Mouse (Mus musculus): ENCODE measurements around the gene Med24. TPM values are rescaled to one million over a fixed set of nuclear protein-coding genes. Genes with fewer than 3 reads are reported as not detected.
A peak's percentile ranks its signal among the peaks of the same experiment; 100 is the strongest.

Med24 gene
- polyA plus RNA-seq, 1 experiment from 2014 or later = 31.6 TPM

DNA sequence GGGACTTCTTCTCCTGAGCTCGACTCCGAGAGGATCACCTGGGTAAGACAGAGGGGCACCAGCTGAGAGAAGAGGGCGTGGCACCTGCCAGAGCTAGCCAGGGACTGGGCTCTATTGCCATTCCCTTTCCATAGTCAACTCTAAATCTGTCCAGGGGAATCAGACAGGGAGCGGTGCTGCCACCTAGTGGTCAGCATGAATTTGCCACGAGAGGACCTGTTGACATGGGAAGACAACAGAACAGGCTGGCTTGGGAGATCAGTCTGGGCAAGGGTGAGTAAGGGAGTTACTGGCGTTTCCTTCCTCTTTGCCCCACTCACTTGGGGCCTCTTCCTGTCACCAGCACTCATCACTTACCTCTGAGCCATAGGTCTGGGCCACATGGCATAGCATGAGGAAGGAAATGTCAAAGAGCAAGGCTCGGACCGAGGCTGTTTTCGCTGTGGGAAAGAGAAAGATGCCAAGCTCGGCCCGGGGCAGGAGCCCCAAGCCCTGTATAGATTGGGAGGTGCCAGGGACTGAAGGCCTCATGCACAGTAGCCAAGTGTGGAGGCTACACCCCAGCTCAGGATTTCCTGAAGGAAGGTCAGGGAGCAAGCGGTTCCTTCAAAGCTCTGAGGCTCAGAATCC lies 18.7 kb downstream of the Med24 start:
- Histone ChIP-seq H3K4me2 (no peak overlapping the region), H3K9ac (ENCODE audit: low read depth, low read length) (peak overlapping the region; percentile 16; the same call in 1 of the 2 replicates), H3K27ac (ENCODE audit: low read depth, low read length) (peak overlapping the region; percentile 64; the same call in 1 of the 2 replicates), H3K4me3 (ENCODE audit: low read depth, low read length) (no peak overlapping the region), H3K9me3 (replicated peaks; ENCODE audit: control insufficient read depth, low read length) (no peaks in the 10 kb centered on the region), H3K27me3 (ENCODE audit: control insufficient read depth, insufficient read depth, low read length) (no peaks in the 10 kb centered on the region), H3K36me3 (ENCODE audit: control insufficient read depth, insufficient read depth, low read length) (peaks cover 33% of the 10 kb centered on the region), H3K4me1 (ENCODE audit: control insufficient read depth, insufficient read depth, low read length) (peaks cover 13% of the 10 kb centered on the region)
- 46% methylated on average over 12 of the region's 12 CpGs for WGBS (ENCODE audit: insufficient replicate concordance)
- peak; percentile 53 for ATAC-seq (replicated peaks; ENCODE audit: insufficient number of reproducible peaks, low FRiP score, low TSS enrichment)

DNA sequence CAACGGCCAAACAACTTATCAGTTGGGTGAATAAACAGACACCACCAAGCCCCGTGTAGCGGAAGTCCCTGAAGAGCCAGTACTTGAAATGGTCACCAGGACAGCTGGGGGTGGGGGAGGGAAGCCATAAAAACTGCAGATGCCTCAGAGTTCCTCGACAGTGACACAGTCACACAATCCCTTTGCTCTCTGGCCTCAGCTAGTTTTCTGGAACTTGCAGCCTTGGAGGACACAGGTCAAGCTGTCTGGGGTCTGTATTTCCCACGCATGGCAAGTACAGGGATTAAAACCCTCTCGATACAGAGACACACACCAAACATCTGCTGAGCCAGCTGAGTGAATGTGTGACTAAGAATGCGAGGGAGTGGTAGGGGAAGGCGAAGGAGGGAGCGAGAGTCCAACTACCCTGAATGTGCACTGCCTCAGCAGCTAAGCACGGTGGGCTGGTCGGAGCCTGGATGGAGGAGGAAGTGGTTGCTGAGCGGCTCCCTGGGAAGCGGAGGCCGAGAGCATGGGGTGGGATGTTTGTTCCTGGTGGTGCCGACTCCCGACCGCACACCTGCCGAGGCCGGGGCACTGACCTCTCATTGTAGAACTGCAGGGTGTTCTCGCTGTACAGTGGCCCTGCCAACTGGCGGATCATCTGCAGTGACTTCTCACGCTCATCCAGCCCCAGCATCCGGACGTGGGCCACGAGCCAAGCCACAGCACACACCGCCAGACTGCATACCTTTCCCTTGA lies 20.1 kb downstream of the Med24 start:
- Histone ChIP-seq H3K36me3 (ENCODE audit: control insufficient read depth, insufficient read depth, low read length) (peaks cover 35% of the 10 kb centered on the region), H3K9ac (ENCODE audit: low read depth, low read length) (no peak overlapping the region), H3K27me3 (ENCODE audit: control insufficient read depth, insufficient read depth, low read length) (no peaks in the 10 kb centered on the region), H3K27ac (ENCODE audit: low read depth, low read length) (peak overlapping the region; percentile 46; the same call in 1 of the 2 replicates), H3K4me1 (ENCODE audit: control insufficient read depth, insufficient read depth, low read length) (peaks cover 13% of the 10 kb centered on the region), H3K4me3 (ENCODE audit: low read depth, low read length) (no peak overlapping the region), H3K4me2 (no peak overlapping the region), H3K9me3 (replicated peaks; ENCODE audit: control insufficient read depth, low read length) (no peaks in the 10 kb centered on the region)
- WGBS (ENCODE audit: insufficient replicate concordance) = 78% methylated on average over 26 of the region's 26 CpGs
- no peak for ATAC-seq (replicated peaks; ENCODE audit: insufficient number of reproducible peaks, low FRiP score, low TSS enrichment)

DNA sequence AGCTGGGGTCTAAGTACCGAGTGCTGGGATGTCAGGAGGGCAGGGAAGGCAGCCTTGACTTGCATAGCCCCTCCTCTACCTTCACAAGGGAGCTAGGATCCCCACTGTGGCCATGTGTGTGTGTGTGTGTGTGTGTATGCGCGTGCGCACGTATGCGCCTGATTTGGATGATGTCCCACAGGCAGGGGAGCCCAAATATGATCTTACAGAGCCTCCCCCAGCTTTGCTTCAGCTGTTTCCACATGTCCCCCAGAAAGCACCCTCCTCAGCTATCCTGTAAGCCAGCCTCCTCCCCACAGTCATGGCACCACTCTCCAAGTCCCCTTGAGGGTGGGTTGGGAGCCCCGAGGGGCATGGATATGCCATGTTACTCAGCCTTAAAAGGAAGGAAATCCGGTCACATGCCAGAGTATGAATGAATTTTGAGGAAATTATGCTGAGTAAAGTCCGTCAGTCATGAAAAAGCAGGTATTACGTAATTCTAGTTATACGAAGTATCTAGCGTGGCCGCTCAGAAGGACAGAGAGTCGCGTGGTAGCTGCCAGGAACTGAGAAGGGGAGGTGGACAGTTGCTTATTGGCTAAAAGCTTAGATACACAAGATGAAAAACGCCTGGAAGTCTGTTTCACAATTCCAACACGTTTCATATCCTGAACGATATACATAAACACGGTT lies 20.8 kb downstream of the Med24 start:
- Histone ChIP-seq H3K9ac (ENCODE audit: low read depth, low read length) (no peak overlapping the region), H3K9me3 (replicated peaks; ENCODE audit: control insufficient read depth, low read length) (no peaks in the 10 kb centered on the region), H3K4me2 (no peak overlapping the region), H3K27ac (ENCODE audit: low read depth, low read length) (peak overlapping the region; percentile 46; the same call in 1 of the 2 replicates), H3K4me1 (ENCODE audit: control insufficient read depth, insufficient read depth, low read length) (peaks cover 13% of the 10 kb centered on the region), H3K36me3 (ENCODE audit: control insufficient read depth, insufficient read depth, low read length) (peaks cover 29% of the 10 kb centered on the region), H3K27me3 (ENCODE audit: control insufficient read depth, insufficient read depth, low read length) (no peaks in the 10 kb centered on the region), H3K4me3 (ENCODE audit: low read depth, low read length) (no peak overlapping the region)
- 86% methylated on average over 19 of the region's 19 CpGs for WGBS (ENCODE audit: insufficient replicate concordance)
- no peak for ATAC-seq (replicated peaks; ENCODE audit: insufficient number of reproducible peaks, low FRiP score, low TSS enrichment)

DNA sequence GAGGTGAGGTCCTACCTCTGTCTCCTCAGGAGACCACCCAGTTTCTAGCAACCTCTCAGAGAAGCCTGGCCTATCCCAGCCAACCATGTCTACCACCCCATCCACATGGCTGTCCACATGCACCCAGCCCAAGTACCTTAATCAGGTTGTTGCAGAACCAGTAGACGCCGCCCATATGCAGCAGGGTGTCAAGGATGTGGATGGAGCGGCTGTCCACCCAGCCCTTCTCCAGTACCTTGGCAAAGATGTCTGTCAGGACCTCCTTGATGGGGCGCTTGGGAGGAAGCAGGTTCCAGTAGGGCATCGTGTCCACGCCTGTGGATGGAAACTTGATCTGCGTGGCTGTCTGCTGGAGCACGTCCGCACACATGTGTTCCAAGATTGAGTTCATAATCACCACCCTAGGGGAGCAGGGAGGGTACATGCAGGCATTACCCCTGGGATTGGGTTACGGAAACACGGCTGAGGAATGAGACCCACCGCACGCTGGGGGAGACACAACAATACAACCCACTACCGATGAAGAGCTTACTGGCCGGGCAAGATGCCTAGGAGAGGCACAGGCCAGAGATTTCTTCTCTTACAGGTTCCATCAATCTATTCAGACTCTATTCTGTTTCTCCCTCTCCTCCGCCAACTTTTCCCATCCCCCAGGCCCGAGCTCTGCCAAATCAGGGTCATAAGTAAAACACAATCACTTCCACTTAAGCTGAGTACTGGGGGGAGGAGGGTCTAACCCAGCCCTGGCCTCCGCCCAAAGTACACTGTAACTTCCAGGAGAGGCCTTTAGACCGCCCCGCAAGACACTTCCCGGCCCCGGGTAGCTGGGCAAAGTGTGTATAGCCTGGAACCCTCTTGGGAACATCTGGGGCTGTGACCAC lies 21.6 kb downstream of the Med24 start:
- no peak overlapping the region for H3K9ac ChIP-seq (ENCODE audit: low read depth, low read length)
- H3K27me3 ChIP-seq (ENCODE audit: control insufficient read depth, insufficient read depth, low read length) = no peaks in the 10 kb centered on the region
- peaks cover 13% of the 10 kb centered on the region for H3K4me1 ChIP-seq (ENCODE audit: control insufficient read depth, insufficient read depth, low read length)
- 87% methylated on average over 22 of the region's 22 CpGs for WGBS (ENCODE audit: insufficient replicate concordance)
- H3K27ac ChIP-seq (ENCODE audit: low read depth, low read length) = no peak overlapping the region
- H3K9me3 ChIP-seq (replicated peaks; ENCODE audit: control insufficient read depth, low read length) = no peaks in the 10 kb centered on the region
- H3K4me2 ChIP-seq = no peak overlapping the region
- peaks cover 28% of the 10 kb centered on the region for H3K36me3 ChIP-seq (ENCODE audit: control insufficient read depth, insufficient read depth, low read length)
- no peak for ATAC-seq (replicated peaks; ENCODE audit: insufficient number of reproducible peaks, low FRiP score, low TSS enrichment)
- no peak overlapping the region for H3K4me3 ChIP-seq (ENCODE audit: low read depth, low read length)

DNA sequence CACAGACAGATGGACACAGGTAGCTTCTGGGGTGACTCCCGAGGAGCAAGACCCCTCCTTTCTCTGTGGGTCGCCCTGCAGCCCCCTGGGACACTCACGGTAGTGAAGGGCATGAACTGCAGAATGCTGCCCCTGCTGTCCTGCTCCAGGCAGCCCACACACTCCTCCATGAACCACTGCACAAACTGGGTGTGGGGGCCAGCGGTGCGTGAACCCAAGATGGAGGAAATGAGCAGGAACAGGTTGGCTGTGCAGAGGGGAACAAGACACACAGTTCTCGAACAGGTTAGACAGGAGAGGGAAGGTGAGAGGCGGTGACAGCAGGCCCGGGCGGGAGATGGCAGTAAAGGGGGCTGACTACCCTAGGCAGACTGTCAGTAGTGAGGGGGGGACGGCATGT lies 24.2 kb downstream of the Med24 start:
- peaks cover 28% of the 10 kb centered on the region for H3K36me3 ChIP-seq (ENCODE audit: control insufficient read depth, insufficient read depth, low read length)
- WGBS (ENCODE audit: insufficient replicate concordance) = 96% methylated on average over 10 of the region's 10 CpGs

DNA sequence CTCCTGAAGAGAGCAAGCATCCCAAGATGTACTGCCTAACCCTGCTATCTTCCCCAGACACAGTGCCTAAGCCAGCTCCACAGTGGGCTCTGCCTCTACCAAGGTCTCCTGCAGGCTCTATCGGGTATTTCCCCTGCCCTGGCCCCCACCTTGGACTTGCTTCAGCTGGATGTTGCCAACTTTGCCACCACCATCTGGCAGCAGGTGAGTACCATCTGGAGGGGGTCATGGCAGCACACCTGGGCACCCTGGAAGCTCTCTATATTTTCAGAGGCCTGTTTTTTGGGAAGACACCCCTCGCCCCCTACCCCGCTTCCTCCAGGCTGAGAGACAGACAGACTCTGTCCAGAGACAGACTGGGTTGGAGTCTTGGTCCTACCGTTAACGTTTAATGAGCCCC lies 26.9 kb downstream of the Med24 start:
- no peak for ATAC-seq (replicated peaks; ENCODE audit: insufficient number of reproducible peaks, low FRiP score, low TSS enrichment)
- no peaks in the 10 kb centered on the region; the same call in 1 of the 2 replicates for H3K4me1 ChIP-seq (ENCODE audit: control insufficient read depth, insufficient read depth, low read length)
- H3K36me3 ChIP-seq (ENCODE audit: control insufficient read depth, insufficient read depth, low read length) = peaks cover 19% of the 10 kb centered on the region
- H3K4me2 ChIP-seq = no peak overlapping the region
- no peaks in the 10 kb centered on the region for H3K9me3 ChIP-seq (replicated peaks; ENCODE audit: control insufficient read depth, low read length)
- H3K4me3 ChIP-seq (ENCODE audit: low read depth, low read length) = no peak overlapping the region
- H3K27me3 ChIP-seq (ENCODE audit: control insufficient read depth, insufficient read depth, low read length) = no peaks in the 10 kb centered on the region
- no peak overlapping the region for H3K9ac ChIP-seq (ENCODE audit: low read depth, low read length)
- no peak overlapping the region for H3K27ac ChIP-seq (ENCODE audit: low read depth, low read length)
- WGBS (ENCODE audit: insufficient replicate concordance) = 63% methylated on average over 5 of the region's 5 CpGs

More for the DNA sequence above, 24.2 kb downstream of the Med24 start:
- no peak overlapping the region for H3K27ac ChIP-seq (ENCODE audit: low read depth, low read length)
- H3K27me3 ChIP-seq (ENCODE audit: control insufficient read depth, insufficient read depth, low read length) = no peaks in the 10 kb centered on the region
- H3K4me2 ChIP-seq = no peak overlapping the region
- no peak overlapping the region for H3K9ac ChIP-seq (ENCODE audit: low read depth, low read length)
- H3K4me1 ChIP-seq (ENCODE audit: control insufficient read depth, insufficient read depth, low read length) = peaks cover 5% of the 10 kb centered on the region; the same call in 1 of the 2 replicates
- H3K9me3 ChIP-seq (replicated peaks; ENCODE audit: control insufficient read depth, low read length) = no peaks in the 10 kb centered on the region
- H3K4me3 ChIP-seq (ENCODE audit: low read depth, low read length) = no peak overlapping the region
- ATAC-seq (replicated peaks; ENCODE audit: insufficient number of reproducible peaks, low FRiP score, low TSS enrichment) = no peak

DNA sequence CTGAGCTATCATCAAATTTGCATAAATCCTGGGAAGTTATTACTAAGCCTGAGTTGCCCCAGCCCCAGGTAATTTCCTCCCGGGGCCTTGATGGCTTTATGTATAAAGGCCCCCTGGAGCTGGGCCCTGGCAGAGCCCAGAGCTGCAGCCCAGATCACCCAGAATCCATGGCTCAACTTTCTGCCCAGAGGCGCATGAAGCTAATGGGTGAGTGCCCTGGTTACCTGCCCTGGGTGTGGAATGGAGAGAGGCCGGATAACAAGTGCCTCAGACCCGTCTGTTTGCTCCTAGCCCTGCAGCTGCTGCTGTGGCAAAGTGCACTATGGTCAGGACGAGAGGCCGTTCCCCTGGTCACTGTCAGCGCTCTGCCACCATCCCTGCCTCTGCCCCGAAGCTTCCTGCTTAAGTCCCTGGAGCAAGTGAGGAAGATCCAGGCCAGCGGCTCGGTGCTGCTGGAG lies 28.0 kb downstream of the Med24 start, which contains the start of gene Csf3:
TSS of gene Csf3 (plus strand) at position 51 of the 458 bp plus-strand sequence.
- Histone ChIP-seq H3K4me2 (no peak within 1 kb of the TSS), H3K9ac (ENCODE audit: low read depth, low read length) (peak within 1 kb of the TSS; percentile 28; the same call in 1 of the 2 replicates), H3K4me3 (ENCODE audit: low read depth, low read length) (no peak within 1 kb of the TSS), H3K27ac (ENCODE audit: low read depth, low read length) (no peak within 1 kb of the TSS), H3K36me3 (ENCODE audit: control insufficient read depth, insufficient read depth, low read length) (peaks cover 14% of the 10 kb centered on the region), H3K9me3 (replicated peaks; ENCODE audit: control insufficient read depth, low read length) (no peaks in the 10 kb centered on the region), H3K27me3 (ENCODE audit: control insufficient read depth, insufficient read depth, low read length) (no peaks in the 10 kb centered on the region), H3K4me1 (ENCODE audit: control insufficient read depth, insufficient read depth, low read length) (no peaks in the 10 kb centered on the region; the same call in 1 of the 2 replicates)
- 38% methylated on average over 10 of the region's 10 CpGs for WGBS (ENCODE audit: insufficient replicate concordance)
- no peak for ATAC-seq (replicated peaks; ENCODE audit: insufficient number of reproducible peaks, low FRiP score, low TSS enrichment)

DNA sequence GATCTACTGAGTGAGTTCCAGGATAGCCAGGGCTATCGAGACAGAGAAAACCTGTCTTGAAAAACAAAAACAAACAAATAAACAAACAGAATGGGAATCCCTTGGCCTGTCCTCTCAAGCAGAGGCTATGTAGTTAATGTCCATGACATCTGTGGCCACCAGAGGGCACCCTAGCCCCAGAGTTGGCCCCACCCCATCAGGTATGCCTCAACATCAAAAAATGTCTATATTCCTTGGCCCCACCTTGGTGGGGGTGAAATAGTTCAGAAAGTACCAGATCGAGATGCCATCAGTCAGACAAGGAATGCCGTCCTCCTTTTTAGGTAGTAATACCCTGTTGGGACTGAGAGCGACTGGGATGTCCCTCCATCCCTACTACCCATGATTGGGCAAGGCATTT lies 29.3 kb downstream of the Med24 start:
- WGBS (ENCODE audit: insufficient replicate concordance) = 27% methylated on average over 4 of the region's 4 CpGs
- no peak for ATAC-seq (replicated peaks; ENCODE audit: insufficient number of reproducible peaks, low FRiP score, low TSS enrichment)
- H3K27ac ChIP-seq (ENCODE audit: low read depth, low read length) = no peak overlapping the region
- H3K9ac ChIP-seq (ENCODE audit: low read depth, low read length) = no peak overlapping the region
- H3K36me3 ChIP-seq (ENCODE audit: control insufficient read depth, insufficient read depth, low read length) = peaks cover 6% of the 10 kb centered on the region; the same call in 1 of the 2 replicates
- H3K4me2 ChIP-seq = no peak overlapping the region
- H3K4me1 ChIP-seq (ENCODE audit: control insufficient read depth, insufficient read depth, low read length) = no peaks in the 10 kb centered on the region; the same call in 1 of the 2 replicates
- H3K9me3 ChIP-seq (replicated peaks; ENCODE audit: control insufficient read depth, low read length) = no peaks in the 10 kb centered on the region
- no peak overlapping the region for H3K4me3 ChIP-seq (ENCODE audit: low read depth, low read length)
- no peaks in the 10 kb centered on the region for H3K27me3 ChIP-seq (ENCODE audit: control insufficient read depth, insufficient read depth, low read length)
